Mouse (Mus musculus): ENCODE results near the gene Nxn.

GRCm38 (mm10) chr11:76363178-76363577 is 35.8 kb downstream of the Nxn start:
- no peak for TF ChIP-seq CTCF (IDR thresholded peaks at IDR 0.05; ENCODE audit: extremely low read depth, insufficient read length, insufficient replicate concordance, low read depth, low read length)
- no peak for TF ChIP-seq POLR2A (IDR thresholded peaks at IDR 0.05; ENCODE audit: low read depth, low read length)
